Mouse (Mus musculus) left cerebral cortex, postnatal 14 days (tissue): Measurements from ENCODE around the gene Gm4981. TPM values are rescaled to one million over a fixed set of nuclear protein-coding genes. Genes with fewer than 3 reads are reported as not detected.

Source experiments
- total RNA-seq, 2 experiments: library from RNA; stranded (reverse); gene quantifications; 2 replicates each; pipeline ENCODE4 v1.2.3; 2021

Gene Gm4981
- total RNA-seq, 2 experiments from 2014 or later, result not detected

Other genes with a start within 250 kb of the Gm4981 start
- gene AW822073, start 11.8 kb downstream of the Gm4981 start, total RNA-seq, result not detected
- not detected for gene Duxf3, start 4.0 kb downstream of the Gm4981 start, total RNA-seq
- gene Gcc2, start 18.8 kb upstream of the Gm4981 start, total RNA-seq, result 10 to 100 TPM; 76.6 to 79.4 TPM
- gene Lims1, start 86.8 kb upstream of the Gm4981 start, total RNA-seq, result 10 to 100 TPM; 28.9 to 29.5 TPM
- 10 to 100 TPM; 78.5 to 82.9 TPM for gene Ranbp2, start 210.2 kb upstream of the Gm4981 start, total RNA-seq